Mouse (Mus musculus): ENCODE results near the gene Zgpat. TPM values are rescaled to one million over a fixed set of nuclear protein-coding genes. Genes with fewer than 3 reads are reported as not detected.
A peak's percentile ranks its signal among the peaks of the same experiment; 100 is the strongest.

Zgpat gene
- polyA plus RNA-seq, 1 experiment from 2014 or later, result 36.2 TPM

- 60% methylated on average over 3 of the region's 4 CpGs for WGBS
- peaks cover 6% of the 10 kb centered on the region; the same call in 1 of the 2 replicates for H3K36me3 ChIP-seq
- H3K4me3 ChIP-seq (replicated peaks), result no peak overlapping the region
Measured at GRCm38 (mm10) chr2:181386663-181387210, 22.0 kb downstream of the Zgpat start.

GRCm38 (mm10) chr2:181390136-181390870 is 25.6 kb downstream of the Zgpat start:
- Histone ChIP-seq H3K9ac (no peak overlapping the region), H3K4me3 (replicated peaks) (no peak overlapping the region), H3K4me1 (no peaks in the 10 kb centered on the region), H3K27ac (no peak overlapping the region), H3K9me3 (no peaks in the 10 kb centered on the region), H3K36me3 (no peaks in the 10 kb centered on the region), H3K27me3 (replicated peaks) (no peaks in the 10 kb centered on the region), H3K4me2 (no peak overlapping the region)
- no peak for ATAC-seq (ENCODE audit: insufficient read depth, low FRiP score, low read depth)
- 68% methylated on average over 4 of the region's 4 CpGs for WGBS

More at GRCm38 (mm10) chr2:181386663-181387210, 22.0 kb downstream of the Zgpat start:
- Histone ChIP-seq H3K27me3 (replicated peaks) (no peaks in the 10 kb centered on the region), H3K9ac (no peak overlapping the region), H3K9me3 (no peaks in the 10 kb centered on the region), H3K4me2 (no peak overlapping the region), H3K4me1 (peaks cover 3% of the 10 kb centered on the region; the same call in 1 of the 2 replicates), H3K27ac (no peak overlapping the region)
- ATAC-seq (ENCODE audit: insufficient read depth, low FRiP score, low read depth), result no peak

- no peaks in the 10 kb centered on the region for H3K9me3 ChIP-seq
- 87% methylated on average over 15 of the region's 15 CpGs for WGBS
- no peak for ATAC-seq (ENCODE audit: insufficient read depth, low FRiP score, low read depth)
- H3K4me2 ChIP-seq, result no peak overlapping the region
- H3K9ac ChIP-seq, result no peak overlapping the region
- no peaks in the 10 kb centered on the region for H3K4me1 ChIP-seq
- no peak overlapping the region for H3K4me3 ChIP-seq (replicated peaks)
- no peak overlapping the region for H3K27ac ChIP-seq
- H3K36me3 ChIP-seq, result no peaks in the 10 kb centered on the region
- H3K27me3 ChIP-seq (replicated peaks), result no peaks in the 10 kb centered on the region
Measured at GRCm38 (mm10) chr2:181391022-181391421, 26.3 kb downstream of the Zgpat start.

GRCm38 (mm10) chr2:181391541-181391940 is 26.8 kb downstream of the Zgpat start:
- ATAC-seq (ENCODE audit: insufficient read depth, low FRiP score, low read depth), result no peak
- Histone ChIP-seq H3K9ac (no peak overlapping the region), H3K9me3 (no peaks in the 10 kb centered on the region), H3K36me3 (no peaks in the 10 kb centered on the region), H3K27me3 (replicated peaks) (no peaks in the 10 kb centered on the region), H3K4me3 (replicated peaks) (no peak overlapping the region), H3K27ac (no peak overlapping the region), H3K4me1 (no peaks in the 10 kb centered on the region), H3K4me2 (no peak overlapping the region)
- WGBS, result 71% methylated on average over 2 of the region's 2 CpGs

- H3K4me1 ChIP-seq, result no peaks in the 10 kb centered on the region
- H3K4me2 ChIP-seq, result no peak overlapping the region
- H3K27ac ChIP-seq, result no peak overlapping the region
- no peaks in the 10 kb centered on the region for H3K36me3 ChIP-seq
- no peak overlapping the region for H3K9ac ChIP-seq
- ATAC-seq (ENCODE audit: insufficient read depth, low FRiP score, low read depth), result no peak
- H3K4me3 ChIP-seq (replicated peaks), result no peak overlapping the region
- H3K27me3 ChIP-seq (replicated peaks), result no peaks in the 10 kb centered on the region
- 30% methylated on average over 4 of the region's 4 CpGs for WGBS
- H3K9me3 ChIP-seq, result no peaks in the 10 kb centered on the region
Measured at GRCm38 (mm10) chr2:181392600-181393213, 28.0 kb downstream of the Zgpat start.

- Histone ChIP-seq H3K36me3 (no peaks in the 10 kb centered on the region), H3K27me3 (replicated peaks) (no peaks in the 10 kb centered on the region), H3K9me3 (no peaks in the 10 kb centered on the region), H3K9ac (no peak overlapping the region), H3K27ac (no peak overlapping the region), H3K4me2 (no peak overlapping the region), H3K4me3 (replicated peaks) (no peak overlapping the region), H3K4me1 (no peaks in the 10 kb centered on the region)
- WGBS, result 90% methylated on average over 3 of the region's 3 CpGs
- ATAC-seq (ENCODE audit: insufficient read depth, low FRiP score, low read depth), result no peak
Measured at GRCm38 (mm10) chr2:181394086-181394485, 29.4 kb downstream of the Zgpat start.

GRCm38 (mm10) chr2:181397207-181397761 is 32.6 kb downstream of the Zgpat start:
- Histone ChIP-seq H3K4me2 (no peak overlapping the region), H3K36me3 (no peaks in the 10 kb centered on the region), H3K27me3 (replicated peaks) (no peaks in the 10 kb centered on the region), H3K4me1 (no peaks in the 10 kb centered on the region), H3K9me3 (no peaks in the 10 kb centered on the region), H3K9ac (no peak overlapping the region), H3K27ac (no peak overlapping the region), H3K4me3 (replicated peaks) (no peak overlapping the region)
- 64% methylated on average over 5 of the region's 5 CpGs for WGBS
- no peak for ATAC-seq (ENCODE audit: insufficient read depth, low FRiP score, low read depth)

- no peaks in the 10 kb centered on the region for H3K36me3 ChIP-seq
- H3K4me1 ChIP-seq, result no peaks in the 10 kb centered on the region
- H3K9me3 ChIP-seq, result no peaks in the 10 kb centered on the region
- no peak for ATAC-seq (ENCODE audit: insufficient read depth, low FRiP score, low read depth)
- H3K9ac ChIP-seq, result no peak overlapping the region
- no peak overlapping the region for H3K27ac ChIP-seq
- H3K27me3 ChIP-seq (replicated peaks), result no peaks in the 10 kb centered on the region
- no peak overlapping the region for H3K4me2 ChIP-seq
- 10% methylated on average over 1 of the region's 1 CpGs for WGBS
- no peak overlapping the region for H3K4me3 ChIP-seq (replicated peaks)
Measured at GRCm38 (mm10) chr2:181401497-181401896, 36.8 kb downstream of the Zgpat start.

GRCm38 (mm10) chr2:181403722-181404121 is 39.0 kb downstream of the Zgpat start:
- Histone ChIP-seq H3K36me3 (no peaks in the 10 kb centered on the region), H3K4me1 (no peaks in the 10 kb centered on the region), H3K27me3 (replicated peaks) (no peaks in the 10 kb centered on the region), H3K27ac (no peak overlapping the region), H3K4me2 (no peak overlapping the region), H3K4me3 (replicated peaks) (no peak overlapping the region), H3K9me3 (no peaks in the 10 kb centered on the region), H3K9ac (no peak overlapping the region)
- WGBS, result 86% methylated on average over 3 of the region's 3 CpGs
- no peak for ATAC-seq (ENCODE audit: insufficient read depth, low FRiP score, low read depth)

- no peaks in the 10 kb centered on the region for H3K4me1 ChIP-seq
- no peak overlapping the region for H3K4me2 ChIP-seq
- ATAC-seq (ENCODE audit: insufficient read depth, low FRiP score, low read depth), result no peak
- H3K9me3 ChIP-seq, result no peaks in the 10 kb centered on the region
- H3K9ac ChIP-seq, result no peak overlapping the region
- no peaks in the 10 kb centered on the region for H3K27me3 ChIP-seq (replicated peaks)
- no peaks in the 10 kb centered on the region for H3K36me3 ChIP-seq
- 79% methylated on average over 7 of the region's 7 CpGs for WGBS
- H3K27ac ChIP-seq, result no peak overlapping the region
- H3K4me3 ChIP-seq (replicated peaks), result no peak overlapping the region
Measured at GRCm38 (mm10) chr2:181409643-181410042, 44.9 kb downstream of the Zgpat start.

- Histone ChIP-seq H3K27ac (no peak overlapping the region), H3K36me3 (no peaks in the 10 kb centered on the region), H3K9ac (no peak overlapping the region), H3K4me2 (no peak overlapping the region), H3K4me3 (replicated peaks) (no peak overlapping the region), H3K9me3 (no peaks in the 10 kb centered on the region), H3K4me1 (no peaks in the 10 kb centered on the region), H3K27me3 (replicated peaks) (no peaks in the 10 kb centered on the region)
- 50% methylated on average over 4 of the region's 4 CpGs for WGBS
- ATAC-seq (ENCODE audit: insufficient read depth, low FRiP score, low read depth), result peak; percentile 63; the same call in 1 of the 2 replicates
Measured at GRCm38 (mm10) chr2:181410760-181411473, 46.2 kb downstream of the Zgpat start.
